Mouse (Mus musculus) hindbrain, embryonic 12.5 days (tissue): ENCODE results near the gene Wipf3. TPM values are rescaled to one million over a fixed set of nuclear protein-coding genes. Genes with fewer than 3 reads are reported as not detected.
A peak's percentile ranks its signal among the peaks of the same experiment; 100 is the strongest.

ENCODE experiments used
- ATAC-seq: fragments of 200-750 bp; cut with Nextera tagmentation; 2 replicates; pipeline ENCODE4 v1.8.0; 2017; ENCODE audit warnings: moderate TSS enrichment; ENCODE audit not compliant: low FRiP score
- H3K27ac ChIP-seq: fragments of 300-500 bp; sonication (generic); 2 replicates; pipeline ENCODE4 v1.5.1; 2016; ENCODE audit warnings: mild to moderate bottlenecking
- H3K27me3 ChIP-seq: fragments of 300-500 bp; sonication (generic); 2 replicates; pipeline ENCODE4 v1.6.1; 2016; ENCODE audit warnings: mild to moderate bottlenecking
- H3K36me3 ChIP-seq: fragments of 300-500 bp; sonication (generic); 2 replicates; pipeline ENCODE4 v1.6.1; 2016; ENCODE audit warnings: mild to moderate bottlenecking
- H3K4me1 ChIP-seq: fragments of 300-500 bp; sonication (generic); 2 replicates; pipeline ENCODE4 v1.6.1; 2016
- H3K4me2 ChIP-seq: fragments of 300-500 bp; sonication (generic); replicated peaks from 2 replicates; pipeline ENCODE4 v1.6.1; 2016; ENCODE audit warnings: mild to moderate bottlenecking
- H3K4me3 ChIP-seq: fragments of 300-500 bp; sonication (generic); 2 replicates; pipeline ENCODE4 v1.5.1; 2016; ENCODE audit warnings: mild to moderate bottlenecking
- H3K9ac ChIP-seq: fragments of 300-500 bp; sonication (generic); 2 replicates; pipeline ENCODE4 v1.6.1; 2016; ENCODE audit warnings: mild to moderate bottlenecking, moderate library complexity
- H3K9me3 ChIP-seq: fragments of 300-500 bp; sonication (generic); replicated peaks from 2 replicates; pipeline ENCODE4 v1.6.1; 2016; ENCODE audit warnings: mild to moderate bottlenecking
- WGBS: fragments of 180-500 bp; shearing (Covaris S2); methylation state at CpG from one replicate; pipeline ENCODE4 v1.1.7; 2016; 5-methylcytosine and 5-hydroxymethylcytosine counted together
- polyA plus RNA-seq: library from polyadenylated mRNA; unstranded; fragments of >200 nt; fragmentation: Nextera tagmentation; extraction: Ambion mirVana; gene quantifications from 2 replicates; pipeline ENCODE4 v1.2.1, GENCODE M21; 2016

Wipf3 gene
- polyA plus RNA-seq, 1 experiment from 2014 or later, result 1.5 TPM

DNA sequence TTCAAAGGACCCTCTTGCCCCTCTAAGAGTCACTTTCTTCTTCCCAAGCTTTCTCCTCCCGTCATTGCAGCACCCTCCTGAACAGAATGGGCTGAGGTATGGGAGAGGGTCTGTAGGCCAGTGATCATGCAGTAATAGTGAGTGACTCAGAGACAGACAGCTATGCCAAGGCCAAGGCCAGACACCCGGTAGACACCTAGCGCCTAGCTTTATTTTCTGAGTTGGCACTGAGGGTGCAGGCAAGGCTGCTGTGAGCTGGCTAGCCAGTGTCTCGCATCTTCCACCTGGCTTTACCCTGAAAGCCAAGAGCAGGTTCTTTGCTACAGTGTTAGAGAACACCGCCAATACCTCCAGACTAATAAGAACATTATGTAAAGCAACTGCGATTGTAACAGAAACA lies 33.4 kb downstream of the Wipf3 start:
- H3K27me3 ChIP-seq, result no peaks in the 10 kb centered on the region
- H3K27ac ChIP-seq, result no peak overlapping the region
- ATAC-seq, result no peak
- H3K4me1 ChIP-seq, result 0 out of 2 replicates have a peak, but pooled peaks cover 4% of the 10 kb centered on the region
- H3K4me2 ChIP-seq, result no peak overlapping the region
- H3K9ac ChIP-seq, result no peak overlapping the region
- no peak overlapping the region for H3K4me3 ChIP-seq
- H3K9me3 ChIP-seq, result no peaks in the 10 kb centered on the region
- no peaks in the 10 kb centered on the region for H3K36me3 ChIP-seq
- 89% methylated on average over 6 of the region's 6 CpGs for WGBS

DNA sequence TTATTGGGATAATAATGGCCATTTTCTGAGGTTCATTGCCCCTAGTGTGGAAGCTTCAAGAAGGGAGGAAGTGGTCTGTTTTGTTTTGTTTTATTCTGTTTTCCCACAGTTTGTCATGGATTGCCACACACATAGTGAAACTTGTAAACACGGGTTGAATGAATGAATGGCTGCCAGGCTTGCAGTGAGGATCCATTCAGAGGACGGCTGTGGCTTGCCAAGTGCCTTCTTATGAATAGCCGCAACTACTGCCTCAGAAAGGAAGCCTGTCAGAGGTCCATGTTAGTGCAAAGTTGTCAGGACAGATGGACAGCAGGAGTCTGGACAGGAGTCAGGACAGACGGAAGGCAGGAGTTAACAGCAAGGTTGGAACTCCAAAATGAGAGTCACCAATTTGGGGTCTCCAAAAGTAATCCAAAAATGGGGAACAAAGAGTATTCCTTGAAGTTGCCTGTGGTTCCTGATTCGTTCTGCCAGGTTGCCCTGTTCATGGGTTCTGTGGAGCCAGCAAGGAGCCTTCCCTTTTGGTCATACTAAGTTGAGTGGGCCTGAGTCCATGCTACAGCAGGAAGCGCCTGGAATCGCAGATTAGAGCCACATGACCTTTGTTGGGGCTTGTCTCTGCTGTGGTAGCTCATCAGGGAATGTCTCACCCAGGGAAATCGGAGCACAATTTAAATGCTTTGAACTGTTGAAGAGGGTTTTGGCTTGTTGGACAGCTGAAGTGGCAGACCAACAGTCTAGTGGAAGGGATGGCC lies 34.5 kb downstream of the Wipf3 start:
- no peak for ATAC-seq
- Histone ChIP-seq H3K9ac (no peak overlapping the region), H3K36me3 (no peaks in the 10 kb centered on the region), H3K4me3 (no peak overlapping the region), H3K4me1 (0 out of 2 replicates have a peak, but pooled peaks cover 4% of the 10 kb centered on the region), H3K4me2 (no peak overlapping the region), H3K27me3 (no peaks in the 10 kb centered on the region), H3K9me3 (no peaks in the 10 kb centered on the region), H3K27ac (no peak overlapping the region)
- 70% methylated on average over 8 of the region's 8 CpGs for WGBS

DNA sequence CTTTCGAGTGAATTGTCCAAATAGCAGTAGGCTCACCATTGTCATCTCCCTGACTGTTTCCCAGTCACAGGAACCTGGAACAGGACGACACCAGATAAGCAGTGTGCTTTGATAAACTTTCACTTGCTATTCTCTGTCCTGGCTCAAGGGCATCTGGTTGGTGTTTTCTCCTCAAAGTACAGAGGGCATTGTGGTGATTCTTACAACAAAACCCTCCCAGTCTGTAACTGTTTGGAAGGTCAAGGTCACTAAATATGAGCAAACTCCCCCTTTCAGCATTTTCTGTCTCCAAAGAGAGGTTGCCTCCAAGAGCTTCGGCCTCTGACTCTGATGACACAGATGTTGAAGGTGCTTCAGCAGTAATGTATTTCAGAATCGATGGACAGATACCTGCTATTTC lies 35.5 kb downstream of the Wipf3 start:
- H3K9ac ChIP-seq, result no peak overlapping the region
- no peak for ATAC-seq

DNA sequence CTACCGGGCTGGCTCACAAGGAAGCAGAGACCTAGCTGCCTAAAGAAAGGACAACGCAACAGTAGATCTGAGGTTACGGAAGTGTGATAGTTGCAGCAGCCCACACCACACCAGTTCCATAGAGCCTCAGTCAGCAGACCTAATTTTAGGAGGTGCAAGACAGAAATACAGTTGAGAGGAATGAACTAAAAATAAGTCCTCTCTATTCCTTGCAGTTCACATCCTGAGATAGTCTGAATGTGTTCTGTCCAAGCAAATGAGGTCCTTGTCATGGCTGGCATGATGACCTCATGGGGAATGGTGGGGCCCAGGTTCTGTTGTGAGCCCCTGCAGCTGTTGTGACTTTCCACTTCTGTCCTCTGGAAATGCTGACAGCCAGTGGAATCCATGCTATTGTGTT lies 38.0 kb downstream of the Wipf3 start:
- no peak for ATAC-seq
- no peaks in the 10 kb centered on the region for H3K9me3 ChIP-seq
- H3K27me3 ChIP-seq, result no peaks in the 10 kb centered on the region
- 86% methylated on average over 3 of the region's 3 CpGs for WGBS
- no peak overlapping the region for H3K4me2 ChIP-seq
- H3K4me1 ChIP-seq, result no peaks in the 10 kb centered on the region
- H3K27ac ChIP-seq, result no peak overlapping the region
- H3K9ac ChIP-seq, result no peak overlapping the region
- no peak overlapping the region for H3K4me3 ChIP-seq
- no peaks in the 10 kb centered on the region for H3K36me3 ChIP-seq

More for the DNA sequence above, 35.5 kb downstream of the Wipf3 start:
- no peak overlapping the region for H3K4me2 ChIP-seq
- 85% methylated on average over 4 of the region's 4 CpGs for WGBS
- H3K36me3 ChIP-seq, result no peaks in the 10 kb centered on the region
- H3K4me1 ChIP-seq, result no peaks in the 10 kb centered on the region
- H3K9me3 ChIP-seq, result no peaks in the 10 kb centered on the region
- H3K4me3 ChIP-seq, result no peak overlapping the region
- H3K27me3 ChIP-seq, result no peaks in the 10 kb centered on the region
- no peak overlapping the region for H3K27ac ChIP-seq

DNA sequence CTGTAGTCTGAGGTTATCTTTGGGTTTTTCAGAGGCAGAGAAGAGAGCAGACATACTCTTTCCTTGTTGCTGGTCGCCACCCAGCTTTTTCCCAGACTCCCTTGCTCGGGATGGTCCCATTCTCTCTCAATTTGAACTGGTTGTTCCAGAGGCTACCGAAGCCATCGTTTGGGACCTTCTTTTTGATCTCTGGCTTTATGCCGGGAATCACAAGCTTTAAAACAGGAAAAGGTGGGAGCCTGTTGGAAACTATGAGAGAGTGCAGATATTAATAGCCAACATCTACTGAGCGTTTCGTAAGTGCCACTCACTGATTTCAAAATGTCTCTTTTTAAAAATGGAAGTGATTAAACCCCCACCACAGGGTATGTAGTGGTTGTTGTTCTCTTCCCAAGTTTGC lies 42.5 kb downstream of the Wipf3 start:
- Histone ChIP-seq H3K4me1 (peaks cover 12% of the 10 kb centered on the region), H3K36me3 (no peaks in the 10 kb centered on the region), H3K4me3 (no peak overlapping the region), H3K9me3 (no peaks in the 10 kb centered on the region), H3K27ac (no peak overlapping the region), H3K4me2 (no peak overlapping the region), H3K27me3 (no peaks in the 10 kb centered on the region), H3K9ac (no peak overlapping the region)
- no peak for ATAC-seq
- 91% methylated on average over 7 of the region's 7 CpGs for WGBS

DNA sequence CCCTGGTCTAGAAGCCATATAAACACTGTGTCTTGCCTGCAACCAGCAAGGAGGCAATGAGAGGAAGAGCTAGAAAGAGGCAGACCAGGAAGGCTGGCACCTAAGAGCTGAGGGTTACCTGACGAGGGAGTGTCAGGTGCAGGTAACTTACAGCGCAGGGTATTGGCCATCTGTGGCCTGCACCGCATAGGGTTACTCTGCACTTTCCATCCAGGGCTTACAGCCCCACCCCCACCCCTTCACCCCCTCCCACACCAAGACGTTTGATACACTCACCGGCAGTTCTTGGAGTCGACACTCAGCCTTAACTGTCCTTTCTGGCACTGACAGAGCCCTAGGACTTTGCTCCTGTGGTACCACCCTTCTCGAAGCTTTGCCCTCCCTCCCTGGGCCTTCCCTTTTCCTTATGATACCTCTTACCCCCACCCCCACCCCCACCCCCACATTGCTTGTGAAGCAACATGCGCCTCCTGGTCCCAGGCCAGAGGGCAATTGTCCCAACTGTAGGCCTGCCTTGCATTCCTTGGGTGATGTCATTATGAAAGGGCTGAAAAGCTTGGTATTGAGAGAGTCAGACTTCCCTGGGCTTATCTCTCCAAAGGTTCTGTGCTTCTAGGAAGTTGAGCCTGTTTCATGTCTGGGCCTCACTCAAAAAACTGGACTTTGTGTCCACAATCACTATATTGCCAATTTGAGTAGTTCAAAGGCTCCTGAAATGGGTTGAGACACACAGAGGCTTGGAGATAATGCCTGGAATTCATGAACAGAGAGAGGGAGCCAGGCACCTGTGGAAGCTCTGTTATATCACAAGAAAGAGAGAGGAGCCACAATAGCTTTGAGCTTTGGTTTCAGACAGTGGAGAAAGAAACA lies 43.7 kb downstream of the Wipf3 start:
- H3K36me3 ChIP-seq, result no peaks in the 10 kb centered on the region
- no peak overlapping the region for H3K4me3 ChIP-seq
- H3K27me3 ChIP-seq, result no peaks in the 10 kb centered on the region
- no peaks in the 10 kb centered on the region for H3K9me3 ChIP-seq
- H3K27ac ChIP-seq, result no peak overlapping the region
- 73% methylated on average over 8 of the region's 8 CpGs for WGBS
- H3K4me1 ChIP-seq, result peaks cover 12% of the 10 kb centered on the region
- ATAC-seq, result no peak
- no peak overlapping the region for H3K4me2 ChIP-seq
- H3K9ac ChIP-seq, result no peak overlapping the region

DNA sequence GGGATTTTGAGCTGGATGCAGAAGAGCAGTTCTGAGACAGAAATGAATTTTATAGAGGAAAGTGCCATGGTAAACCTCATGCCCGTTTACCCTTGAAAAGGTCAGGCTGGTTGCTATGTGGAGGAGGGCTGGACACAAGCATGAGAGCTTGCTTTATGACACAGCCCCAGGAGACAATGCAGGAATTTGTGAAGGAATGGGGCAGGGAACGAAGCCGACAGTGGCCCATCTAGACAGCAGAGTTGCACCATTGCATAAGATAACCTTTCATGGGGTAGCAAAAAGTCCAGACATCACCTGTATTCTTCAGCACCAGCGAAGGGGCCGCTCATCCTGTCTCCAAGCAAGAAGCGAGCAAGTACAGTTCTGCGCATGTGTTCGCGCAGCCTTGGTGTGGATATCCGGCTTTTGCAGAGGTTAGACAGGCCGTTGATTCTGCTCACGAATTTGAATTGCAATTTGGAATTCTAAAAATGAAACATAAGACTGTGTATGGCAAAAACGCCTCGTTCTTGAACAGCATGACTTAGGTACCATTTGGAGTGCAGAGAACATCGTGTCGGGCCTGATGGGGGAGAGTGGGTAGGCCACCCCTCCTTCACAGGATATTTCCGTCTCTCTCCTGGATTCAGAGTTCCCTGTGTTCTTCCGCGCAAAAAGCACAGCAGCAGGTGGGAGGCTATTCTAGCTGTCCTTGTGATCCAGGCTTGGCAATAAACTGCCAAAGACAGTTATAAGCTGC lies 46.7 kb downstream of the Wipf3 start:
- H3K27ac ChIP-seq, result no peak overlapping the region
- no peak for ATAC-seq
- WGBS, result 80% methylated on average over 19 of the region's 19 CpGs
- peaks cover 16% of the 10 kb centered on the region for H3K4me1 ChIP-seq
- no peaks in the 10 kb centered on the region for H3K36me3 ChIP-seq
- no peak overlapping the region for H3K4me3 ChIP-seq
- no peak overlapping the region for H3K4me2 ChIP-seq
- no peak overlapping the region for H3K9ac ChIP-seq
- H3K27me3 ChIP-seq, result no peaks in the 10 kb centered on the region
- no peaks in the 10 kb centered on the region for H3K9me3 ChIP-seq

DNA sequence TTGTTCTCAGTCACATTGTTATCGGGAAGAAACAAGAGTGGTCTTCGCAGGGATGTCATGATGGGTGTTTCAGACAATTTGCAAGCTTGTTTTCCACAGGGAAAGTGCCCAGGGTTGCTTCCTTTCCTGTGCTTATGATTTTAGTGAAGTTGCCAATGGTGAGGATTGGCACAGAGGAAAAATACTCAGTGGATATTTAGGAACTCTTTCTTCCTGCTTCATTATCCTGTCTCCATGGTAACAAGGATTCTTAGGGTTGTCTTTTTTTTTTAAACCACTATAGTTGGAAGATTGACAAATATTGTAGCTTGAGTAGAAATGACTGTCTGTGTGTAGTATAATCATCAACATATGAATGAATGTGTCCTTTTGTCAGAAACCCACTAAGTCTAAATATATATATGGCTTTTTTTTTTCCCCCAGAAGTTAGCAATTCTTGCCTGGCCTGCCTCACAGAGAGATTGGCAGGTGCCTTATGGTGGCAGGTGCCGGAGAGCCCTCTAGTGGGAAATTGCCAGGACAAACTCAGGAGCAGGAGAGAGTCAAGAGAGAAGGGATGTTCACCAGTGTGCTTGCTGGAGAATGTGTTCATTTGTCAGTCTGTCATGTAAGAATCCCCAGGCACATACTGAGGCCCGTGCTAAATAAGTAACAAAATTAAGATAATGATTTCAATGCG lies 49.4 kb downstream of the Wipf3 start:
- ATAC-seq, result no peak
- Histone ChIP-seq H3K9ac (no peak overlapping the region), H3K4me3 (no peak overlapping the region), H3K27me3 (no peaks in the 10 kb centered on the region), H3K4me2 (no peak overlapping the region), H3K9me3 (no peaks in the 10 kb centered on the region), H3K4me1 (peaks cover 16% of the 10 kb centered on the region), H3K36me3 (no peaks in the 10 kb centered on the region), H3K27ac (no peak overlapping the region)
- 64% methylated on average over 5 of the region's 5 CpGs for WGBS

DNA sequence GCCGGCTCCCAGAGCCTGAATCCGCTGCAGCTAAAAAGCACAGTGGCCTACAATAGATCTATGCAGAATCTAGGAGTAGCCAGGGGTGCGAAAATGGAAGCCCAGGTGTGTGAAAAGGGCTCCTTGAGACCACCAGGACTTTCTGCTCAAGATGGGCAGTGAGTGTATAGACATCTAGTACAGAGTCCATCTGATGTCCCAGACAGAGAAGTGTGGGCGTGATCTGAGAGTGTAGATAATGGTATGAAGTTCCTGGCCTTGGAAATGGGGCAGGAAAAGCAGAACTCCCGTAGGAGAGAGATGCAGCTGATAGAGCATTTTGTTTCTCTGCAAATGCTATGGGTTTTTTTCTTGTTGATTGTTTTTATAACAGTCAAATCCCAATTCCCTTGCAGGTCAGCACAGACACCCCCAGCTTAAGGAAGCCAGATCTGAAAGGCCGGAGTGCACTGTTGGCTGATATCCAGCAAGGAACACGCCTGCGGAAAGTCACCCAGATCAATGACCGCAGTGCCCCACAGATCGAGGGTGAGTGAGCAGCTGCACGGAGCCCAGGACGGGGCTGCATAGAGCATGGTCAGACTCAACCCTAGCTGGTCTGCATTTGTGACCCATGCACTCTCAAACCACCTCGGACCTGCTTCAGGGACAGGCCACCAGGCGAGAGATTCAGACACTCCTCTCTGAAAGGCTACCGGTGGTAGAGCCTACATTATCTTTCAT lies 52.1 kb downstream of the Wipf3 start:
- no peak overlapping the region for H3K4me2 ChIP-seq
- 82% methylated on average over 15 of the region's 15 CpGs for WGBS
- no peak overlapping the region for H3K27ac ChIP-seq
- no peak overlapping the region for H3K9ac ChIP-seq
- peaks cover 18% of the 10 kb centered on the region for H3K4me1 ChIP-seq
- no peaks in the 10 kb centered on the region for H3K36me3 ChIP-seq
- no peak overlapping the region for H3K4me3 ChIP-seq
- no peaks in the 10 kb centered on the region for H3K9me3 ChIP-seq
- peaks cover 11% of the 10 kb centered on the region; the same call in 1 of the 2 replicates for H3K27me3 ChIP-seq
- ATAC-seq, result no peak

DNA sequence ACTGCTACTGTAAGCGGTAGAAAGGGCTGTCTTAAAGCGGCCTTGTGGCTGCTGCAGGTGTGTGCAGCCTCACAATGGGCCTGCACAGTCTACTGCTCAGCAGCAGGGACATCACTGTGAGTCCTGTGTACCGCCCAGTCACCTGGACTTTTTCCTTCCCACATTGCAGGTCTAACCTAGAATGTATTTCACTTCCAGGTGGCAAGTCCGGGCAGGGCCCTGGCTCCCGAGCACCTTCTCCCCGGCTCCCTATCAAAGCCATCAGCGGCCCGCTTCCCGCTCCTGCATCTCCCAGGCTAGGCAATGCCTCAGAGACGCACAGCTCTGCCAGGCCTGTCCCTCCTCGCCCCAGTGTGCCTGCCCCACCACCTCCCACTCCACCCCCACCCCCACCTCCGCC lies 55.6 kb downstream of the Wipf3 start:
- ATAC-seq, result peak; percentile 72
- Histone ChIP-seq H3K27ac (no peak overlapping the region), H3K9me3 (no peaks in the 10 kb centered on the region), H3K4me2 (peak overlapping the region; percentile 57), H3K4me3 (peak overlapping the region; percentile 28), H3K4me1 (peaks cover 13% of the 10 kb centered on the region), H3K27me3 (peaks cover 19% of the 10 kb centered on the region), H3K36me3 (0 out of 2 replicates have a peak, but pooled peaks cover 2% of the 10 kb centered on the region), H3K9ac (peak overlapping the region; percentile 54)
- 13% methylated on average over 12 of the region's 12 CpGs for WGBS

DNA sequence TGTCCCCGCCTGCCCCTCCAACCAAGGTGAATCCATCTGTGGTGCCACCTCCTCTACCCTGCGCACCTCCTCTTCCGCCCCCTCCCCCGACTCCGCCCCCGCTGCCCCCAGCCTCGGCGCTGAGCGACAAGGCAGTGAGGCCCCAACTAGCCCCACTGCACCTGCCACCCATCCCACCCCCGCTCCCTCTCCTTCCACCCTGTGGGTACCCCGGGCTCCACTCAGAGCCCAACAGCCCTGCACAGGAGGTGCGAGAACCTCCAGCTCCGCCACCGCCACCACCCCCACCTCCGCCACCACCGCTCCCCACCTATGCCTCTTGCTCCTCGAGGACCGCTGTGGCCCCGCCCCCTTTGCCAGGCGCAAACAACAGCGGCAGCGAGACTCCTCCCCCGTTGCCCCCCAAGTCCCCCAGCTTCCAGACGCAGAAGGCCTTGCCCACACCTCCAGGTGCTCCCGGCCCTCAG lies 56.1 kb downstream of the Wipf3 start:
- H3K4me2 ChIP-seq, result peak overlapping the region; percentile 57
- WGBS, result 4% methylated on average over 19 of the region's 25 CpGs
- 0 out of 2 replicates have a peak, but pooled peaks cover 2% of the 10 kb centered on the region for H3K36me3 ChIP-seq
- no peak overlapping the region for H3K27ac ChIP-seq
- H3K4me3 ChIP-seq, result peak overlapping the region; percentile 28
- H3K9me3 ChIP-seq, result no peaks in the 10 kb centered on the region
- H3K27me3 ChIP-seq, result peaks cover 19% of the 10 kb centered on the region
- peaks cover 13% of the 10 kb centered on the region for H3K4me1 ChIP-seq
- H3K9ac ChIP-seq, result peak overlapping the region; percentile 54
- peak; percentile 55 for ATAC-seq
